Mouse (Mus musculus): ENCODE results near the gene Crtc3. TPM values are rescaled to one million over a fixed set of nuclear protein-coding genes. Genes with fewer than 3 reads are reported as not detected.

Gene Crtc3
- polyA plus RNA-seq, 1 experiment, result 21.7 TPM

- TF ChIP-seq POLR2A (IDR thresholded peaks at IDR 0.05; ENCODE audit: borderline replicate concordance, insufficient read depth, low read length), result no peak
- no peak for TF ChIP-seq CTCF (IDR thresholded peaks at IDR 0.05; ENCODE audit: borderline replicate concordance, insufficient read depth, low read depth, low read length)
- Histone ChIP-seq H3K4me1 (ENCODE audit: control insufficient read depth, insufficient read depth, low read length) (peaks cover 61% of the 10 kb centered on the region), H3K27me3 (ENCODE audit: control insufficient read depth, insufficient read depth, low read length) (no peaks in the 10 kb centered on the region), H3K4me3 (replicated peaks; ENCODE audit: insufficient read depth, low read depth, low read length) (no peak overlapping the region), H3K27ac (ENCODE audit: insufficient read depth, low read length) (peak overlapping the region; percentile 29)
- peak in 1 of 2 experiments; percentile 42 for DNase-seq
- WGBS, result 25% methylated on average over 8 of the region's 8 CpGs
Measured at GRCm38 (mm10) chr7:80657896-80658295, 30.8 kb downstream of the Crtc3 start.

DNA sequence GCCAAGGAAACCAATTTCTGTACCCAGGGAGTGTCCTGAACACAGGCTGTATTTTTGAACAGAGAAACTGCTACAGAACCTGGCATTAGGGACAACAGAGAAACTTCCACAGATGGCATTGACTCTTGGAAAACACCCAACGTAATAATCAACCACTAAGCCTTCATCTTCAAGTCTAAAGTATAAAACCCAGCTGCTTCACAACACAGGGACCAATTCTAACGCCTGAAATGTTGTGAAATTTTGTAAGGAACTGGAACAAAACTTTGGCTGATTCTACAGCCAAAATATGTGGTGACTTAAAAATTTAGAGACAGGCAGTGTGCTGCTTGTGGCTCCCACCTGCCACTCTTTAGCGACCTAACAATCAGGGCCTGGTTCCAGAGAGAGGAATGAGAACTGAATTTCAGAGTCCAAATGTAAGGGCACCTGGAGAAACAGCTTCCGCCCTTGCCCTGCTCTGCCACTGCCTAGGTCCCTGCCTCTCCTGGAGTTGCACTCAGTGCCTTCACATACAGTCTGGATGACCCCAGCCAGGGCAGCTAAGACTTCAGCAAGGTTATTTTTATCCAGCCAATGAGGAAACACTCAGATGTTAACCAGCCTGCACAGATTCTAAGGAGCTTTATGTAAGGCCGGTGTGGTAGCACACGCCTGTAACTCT, 33.2 kb downstream of the Crtc3 start:
- no peaks in the 10 kb centered on the region for H3K27me3 ChIP-seq (ENCODE audit: control insufficient read depth, insufficient read depth, low read length)
- DNase-seq, result peak; percentile 55 to 68
- 13% methylated on average over 6 of the region's 6 CpGs for WGBS
- peaks cover 52% of the 10 kb centered on the region for H3K4me1 ChIP-seq (ENCODE audit: control insufficient read depth, insufficient read depth, low read length)
- peak overlapping the region; percentile 92 for H3K27ac ChIP-seq (ENCODE audit: insufficient read depth, low read length)
- H3K4me3 ChIP-seq (replicated peaks; ENCODE audit: insufficient read depth, low read depth, low read length), result no peak overlapping the region
- TF ChIP-seq CTCF (IDR thresholded peaks at IDR 0.05; ENCODE audit: borderline replicate concordance, insufficient read depth, low read depth, low read length), result no peak

GRCm38 (mm10) chr7:80654926-80655325, 33.8 kb downstream of the Crtc3 start:
- TF ChIP-seq POLR2A (IDR thresholded peaks at IDR 0.05; ENCODE audit: borderline replicate concordance, insufficient read depth, low read length), result no peak
- TF ChIP-seq CTCF (IDR thresholded peaks at IDR 0.05; ENCODE audit: borderline replicate concordance, insufficient read depth, low read depth, low read length), result no peak
- Histone ChIP-seq H3K27ac (ENCODE audit: insufficient read depth, low read length) (peak overlapping the region; percentile 73; the same call in 1 of the 2 replicates), H3K4me1 (ENCODE audit: control insufficient read depth, insufficient read depth, low read length) (peaks cover 47% of the 10 kb centered on the region), H3K4me3 (replicated peaks; ENCODE audit: insufficient read depth, low read depth, low read length) (no peak overlapping the region), H3K27me3 (ENCODE audit: control insufficient read depth, insufficient read depth, low read length) (no peaks in the 10 kb centered on the region)
- DNase-seq, result no peak
- 10% methylated on average over 5 of the region's 5 CpGs for WGBS

DNA sequence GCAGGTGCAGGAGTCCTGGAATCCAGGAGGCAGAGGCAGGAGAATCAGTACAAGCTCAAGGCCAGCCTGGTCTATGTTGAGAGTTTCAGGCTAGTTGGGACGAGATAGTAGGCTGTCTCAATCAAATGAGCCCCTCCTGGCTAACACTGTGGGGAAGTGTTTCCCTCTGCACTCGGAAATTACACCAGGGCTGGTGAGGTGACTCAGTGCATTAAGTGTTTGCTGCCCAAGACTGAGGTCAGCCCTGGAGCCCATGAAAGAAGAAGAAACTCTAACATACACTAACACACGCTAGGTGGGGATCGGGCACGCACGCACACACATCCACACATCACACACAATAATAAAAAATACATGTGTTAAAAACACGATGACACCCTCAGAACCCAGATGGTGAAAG, 34.3 kb downstream of the Crtc3 start:
- TF ChIP-seq CTCF (IDR thresholded peaks at IDR 0.05; ENCODE audit: borderline replicate concordance, insufficient read depth, low read depth, low read length) (no peak), POLR2A (IDR thresholded peaks at IDR 0.05; ENCODE audit: borderline replicate concordance, insufficient read depth, low read length) (no peak)

GRCm38 (mm10) chr7:80653971-80654370, 34.7 kb downstream of the Crtc3 start:
- no peaks in the 10 kb centered on the region for H3K27me3 ChIP-seq (ENCODE audit: control insufficient read depth, insufficient read depth, low read length)
- 64% methylated on average over 7 of the region's 7 CpGs for WGBS
- no peak for TF ChIP-seq POLR2A (IDR thresholded peaks at IDR 0.05; ENCODE audit: borderline replicate concordance, insufficient read depth, low read length)
- 0 out of 2 replicates have a peak, but pooled peaks have one; percentile 6 for TF ChIP-seq CTCF (IDR thresholded peaks at IDR 0.05; ENCODE audit: borderline replicate concordance, insufficient read depth, low read depth, low read length)
- peak overlapping the region; percentile 73; the same call in 1 of the 2 replicates for H3K27ac ChIP-seq (ENCODE audit: insufficient read depth, low read length)
- no peak overlapping the region for H3K4me3 ChIP-seq (replicated peaks; ENCODE audit: insufficient read depth, low read depth, low read length)
- no peak for DNase-seq
- peaks cover 44% of the 10 kb centered on the region for H3K4me1 ChIP-seq (ENCODE audit: control insufficient read depth, insufficient read depth, low read length)

More for the DNA sequence above, 34.3 kb downstream of the Crtc3 start:
- Histone ChIP-seq H3K4me1 (ENCODE audit: control insufficient read depth, insufficient read depth, low read length) (peaks cover 42% of the 10 kb centered on the region), H3K4me3 (replicated peaks; ENCODE audit: insufficient read depth, low read depth, low read length) (no peak overlapping the region), H3K27me3 (ENCODE audit: control insufficient read depth, insufficient read depth, low read length) (no peaks in the 10 kb centered on the region), H3K27ac (ENCODE audit: insufficient read depth, low read length) (peak overlapping the region; percentile 73; the same call in 1 of the 2 replicates)
- WGBS, result 73% methylated on average over 7 of the region's 7 CpGs
- no peak for DNase-seq

DNA sequence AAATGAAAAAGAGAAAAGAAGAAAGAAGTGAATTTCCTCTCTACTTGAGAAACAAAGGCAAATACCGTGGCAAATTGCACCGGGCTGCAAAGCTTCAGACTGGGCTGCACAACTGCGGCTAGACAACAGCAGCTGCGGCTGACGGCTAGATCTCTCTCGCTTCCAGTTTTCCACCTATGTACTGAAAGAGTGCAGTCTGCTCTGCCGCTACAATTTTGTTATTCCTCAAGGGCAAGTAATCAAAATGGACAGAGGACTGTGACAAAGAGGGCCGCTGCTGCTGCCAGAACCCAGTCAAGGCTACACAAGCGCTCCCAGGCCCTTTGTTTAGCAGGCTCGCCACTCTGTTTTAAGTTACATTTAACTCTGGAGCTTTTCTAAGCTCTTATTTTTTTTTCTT, 35.6 kb downstream of the Crtc3 start:
- Histone ChIP-seq H3K27me3 (ENCODE audit: control insufficient read depth, insufficient read depth, low read length) (no peaks in the 10 kb centered on the region), H3K4me3 (replicated peaks; ENCODE audit: insufficient read depth, low read depth, low read length) (no peak overlapping the region), H3K27ac (ENCODE audit: insufficient read depth, low read length) (peak overlapping the region; percentile 46; the same call in 1 of the 2 replicates), H3K4me1 (ENCODE audit: control insufficient read depth, insufficient read depth, low read length) (peaks cover 52% of the 10 kb centered on the region)
- 67% methylated on average over 10 of the region's 10 CpGs for WGBS
- no peak for TF ChIP-seq POLR2A (IDR thresholded peaks at IDR 0.05; ENCODE audit: borderline replicate concordance, insufficient read depth, low read length)
- no peak for TF ChIP-seq CTCF (IDR thresholded peaks at IDR 0.05; ENCODE audit: borderline replicate concordance, insufficient read depth, low read depth, low read length)
- no peak for DNase-seq

GRCm38 (mm10) chr7:80652289-80652688, 36.4 kb downstream of the Crtc3 start:
- 64% methylated on average over 5 of the region's 5 CpGs for WGBS
- DNase-seq, result no peak
- no peak for TF ChIP-seq CTCF (IDR thresholded peaks at IDR 0.05; ENCODE audit: borderline replicate concordance, insufficient read depth, low read depth, low read length)
- no peak for TF ChIP-seq POLR2A (IDR thresholded peaks at IDR 0.05; ENCODE audit: borderline replicate concordance, insufficient read depth, low read length)
- Histone ChIP-seq H3K4me3 (replicated peaks; ENCODE audit: insufficient read depth, low read depth, low read length) (no peak overlapping the region), H3K27me3 (ENCODE audit: control insufficient read depth, insufficient read depth, low read length) (no peaks in the 10 kb centered on the region), H3K4me1 (ENCODE audit: control insufficient read depth, insufficient read depth, low read length) (peaks cover 53% of the 10 kb centered on the region), H3K27ac (ENCODE audit: insufficient read depth, low read length) (no peak overlapping the region)

DNA sequence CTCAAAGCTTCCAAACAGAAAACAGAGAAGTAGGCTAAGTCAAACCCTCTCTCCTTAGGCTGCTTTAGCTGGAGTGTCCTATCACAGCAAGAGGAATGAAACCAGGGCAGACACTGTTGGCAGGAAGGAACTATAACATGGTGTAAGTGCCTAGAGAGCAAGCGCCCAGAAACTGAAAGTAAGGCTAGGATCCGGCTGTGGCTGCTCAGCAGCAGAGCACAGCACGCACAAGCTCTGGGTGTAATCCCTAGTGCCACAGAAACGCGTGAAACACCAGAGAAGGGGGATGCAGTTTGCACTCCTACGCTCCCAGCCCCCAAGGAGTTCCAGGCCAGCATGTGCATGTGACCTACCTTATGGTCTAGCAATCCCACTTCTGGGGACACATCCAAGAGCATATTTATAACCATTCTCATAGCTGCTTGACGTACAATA, 41.2 kb downstream of the Crtc3 start:
- DNase-seq, result peak; percentile 75 to 88
- H3K4me1 ChIP-seq (ENCODE audit: control insufficient read depth, insufficient read depth, low read length), result peaks cover 40% of the 10 kb centered on the region
- no peak for TF ChIP-seq CTCF (IDR thresholded peaks at IDR 0.05; ENCODE audit: borderline replicate concordance, insufficient read depth, low read depth, low read length)
- no peak for TF ChIP-seq POLR2A (IDR thresholded peaks at IDR 0.05; ENCODE audit: borderline replicate concordance, insufficient read depth, low read length)
- peak overlapping the region; percentile 23 for H3K4me3 ChIP-seq (replicated peaks; ENCODE audit: insufficient read depth, low read depth, low read length)
- peak overlapping the region; percentile 91 for H3K27ac ChIP-seq (ENCODE audit: insufficient read depth, low read length)
- 7% methylated on average over 7 of the region's 7 CpGs for WGBS
- no peaks in the 10 kb centered on the region for H3K27me3 ChIP-seq (ENCODE audit: control insufficient read depth, insufficient read depth, low read length)

All from cerebellum, adult 2 months (tissue).